Comparison of ENCODE assay signal across 10 mouse cellular contexts in genomic region chr8:70584606-70585257, GRCm38 (mm10). TPM values are rescaled to one million over a fixed set of nuclear protein-coding genes. Genes with fewer than 3 reads are reported as not detected.
DNase-seq lines count a peak whose midpoint lies in the region; ATAC-seq lines count a peak whose summit lies in the region.
"Had no signal": no experiment of that assay in that cellular context is flagged by ENCODE, and none has a peak within 500 bp of the region (broad histone marks: within the 10 kb centered on the region; RNA-seq: fewer than 3 reads in every experiment).

No protein-coding gene starts in this region.

- DNase-seq in heart, postnatal 14 days = no peak
- DNase-seq in midbrain, embryonic 11.5 days (ENCODE audit: low spot score, missing footprints) = no peak
- DNase-seq in midbrain, embryonic 14.5 days = no peak
- no peak for DNase-seq in hindbrain, embryonic 14.5 days (ENCODE audit: low spot score)
- DNase-seq in testis, postnatal 14 days (ENCODE audit: low spot score) = no peak
- DNase-seq in left cerebral cortex, postnatal 25 days (ENCODE audit: low spot score in 2 of 2) = no peak

- 0 out of 4 replicates have a peak overlapping the region, but pooled peaks of 1 of the 2 experiments have one; percentile 5 for H3K27ac ChIP-seq in heart, embryonic 14.5 days (replicated peaks in 1 of 2; ENCODE audit: control insufficient read depth in 1 of 2, insufficient read depth in 1 of 2, low read depth in 2 of 2, low read length in 2 of 2)
- H3K27ac ChIP-seq in midbrain, embryonic 11.5 days (ENCODE audit: low read depth, low read length) = no peak overlapping the region
- no peak overlapping the region for H3K27ac ChIP-seq in midbrain, embryonic 14.5 days (replicated peaks; ENCODE audit: low read depth, low read length)
- H3K27ac ChIP-seq in hindbrain, embryonic 14.5 days = no peak overlapping the region
- H3K27ac ChIP-seq: heart, embryonic 15.5 days; limb, embryonic 13.5 days had no signal

- no peak overlapping the region for H3K4me3 ChIP-seq in heart, embryonic 14.5 days (ENCODE audit: control insufficient read depth in 1 of 2, insufficient read depth in 1 of 2, low read depth in 1 of 2, low read length in 2 of 2)
- no peak overlapping the region for H3K4me3 ChIP-seq in midbrain, embryonic 11.5 days (ENCODE audit: low read depth, low read length)
- H3K4me3 ChIP-seq in midbrain, embryonic 14.5 days (replicated peaks; ENCODE audit: low read depth, low read length) = no peak overlapping the region
- no peak overlapping the region for H3K4me3 ChIP-seq in hindbrain, embryonic 14.5 days (replicated peaks; ENCODE audit: low read length)
- H3K4me3 ChIP-seq: heart, embryonic 15.5 days; limb, embryonic 13.5 days had no signal

- no peaks in the 10 kb centered on the region for H3K9me3 ChIP-seq in heart, embryonic 14.5 days (ENCODE audit: control insufficient read depth, low read length)
- H3K9me3 ChIP-seq in midbrain, embryonic 11.5 days (ENCODE audit: control insufficient read depth, low read length) = no peaks in the 10 kb centered on the region
- no peaks in the 10 kb centered on the region for H3K9me3 ChIP-seq in midbrain, embryonic 14.5 days (ENCODE audit: control insufficient read depth, low read length)
- no peaks in the 10 kb centered on the region for H3K9me3 ChIP-seq in hindbrain, embryonic 14.5 days (ENCODE audit: control insufficient read depth, low read length)
- H3K9me3 ChIP-seq: G1E; heart, embryonic 15.5 days; limb, embryonic 13.5 days had no signal

- H3K4me1 ChIP-seq in heart, embryonic 14.5 days (ENCODE audit: control insufficient read depth in 2 of 2, insufficient read depth in 2 of 2, low read length in 2 of 2) = no peaks in the 10 kb centered on the region
- no peaks in the 10 kb centered on the region for H3K4me1 ChIP-seq in midbrain, embryonic 11.5 days (ENCODE audit: control insufficient read depth, insufficient read depth, low read length)
- no peaks in the 10 kb centered on the region for H3K4me1 ChIP-seq in midbrain, embryonic 14.5 days (ENCODE audit: control insufficient read depth, insufficient read depth, low read length)
- H3K4me1 ChIP-seq in hindbrain, embryonic 14.5 days (replicated peaks; ENCODE audit: control insufficient read depth, insufficient read depth, low read length) = no peaks in the 10 kb centered on the region
- H3K4me1 ChIP-seq: limb, embryonic 13.5 days had no signal

- intact Hi-C loops in heart, postnatal 14 days (cut with DNase I) = loop anchor here (1.0 to 10.0 kb wide), 4 partner anchors 24 to 200 kb away; partner anchors contain the start of genes Fkbp8 and Kxd1
- intact Hi-C loops in left cerebral cortex, postnatal 25 days (cut with DNase I) = loop anchor here (2.0 kb wide), 1 partner anchor 24 kb away; no protein-coding TSS in a partner anchor

- ATAC-seq in heart, embryonic 14.5 days (ENCODE audit: insufficient number of reproducible peaks, insufficient read depth, low FRiP score, low read depth) = 0 out of 2 replicates have a peak, but pooled peaks have one; percentile 2
- ATAC-seq in midbrain, embryonic 11.5 days (ENCODE audit: low FRiP score) = peak; percentile 61
- ATAC-seq in midbrain, embryonic 14.5 days (ENCODE audit: low FRiP score, low TSS enrichment) = no peak
- ATAC-seq in hindbrain, embryonic 14.5 days (ENCODE audit: low FRiP score) = peak; percentile 44

- H3K9ac ChIP-seq in heart, embryonic 14.5 days (ENCODE audit: low read length) = peak overlapping the region; percentile 40; the same call in 1 of the 2 replicates
- H3K9ac ChIP-seq in midbrain, embryonic 11.5 days (ENCODE audit: low read length) = no peak overlapping the region
- H3K9ac ChIP-seq in midbrain, embryonic 14.5 days (replicated peaks; ENCODE audit: low read length) = no peak overlapping the region
- H3K9ac ChIP-seq in hindbrain, embryonic 14.5 days = no peak overlapping the region
- H3K9ac ChIP-seq: heart, embryonic 15.5 days; limb, embryonic 13.5 days had no signal

- H3K36me3 ChIP-seq in heart, embryonic 14.5 days (ENCODE audit: control insufficient read depth, insufficient read depth, low read length) = peaks cover 91% of the 10 kb centered on the region
- peaks cover 14% of the 10 kb centered on the region for H3K36me3 ChIP-seq in midbrain, embryonic 11.5 days (ENCODE audit: control insufficient read depth, insufficient read depth, low read length)
- H3K36me3 ChIP-seq in midbrain, embryonic 14.5 days (ENCODE audit: control insufficient read depth, insufficient read depth, low read length) = peaks cover 89% of the 10 kb centered on the region
- peaks cover 99% of the 10 kb centered on the region for H3K36me3 ChIP-seq in hindbrain, embryonic 14.5 days (replicated peaks; ENCODE audit: control insufficient read depth, insufficient read depth)

- H3K4me2 ChIP-seq in heart, embryonic 14.5 days (ENCODE audit: low read length) = no peak overlapping the region
- no peak overlapping the region for H3K4me2 ChIP-seq in midbrain, embryonic 11.5 days
- H3K4me2 ChIP-seq in midbrain, embryonic 14.5 days (ENCODE audit: low read length) = no peak overlapping the region
- H3K4me2 ChIP-seq in hindbrain, embryonic 14.5 days (replicated peaks) = no peak overlapping the region
- H3K4me2 ChIP-seq: heart, embryonic 15.5 days; limb, embryonic 13.5 days had no signal

- 90% methylated on average over 9 of the region's 9 CpGs for WGBS in heart, embryonic 14.5 days
- 89% methylated on average over 9 of the region's 9 CpGs for WGBS in midbrain, embryonic 11.5 days
- 94% methylated on average over 9 of the region's 9 CpGs for WGBS in midbrain, embryonic 14.5 days
- WGBS in hindbrain, embryonic 14.5 days = 94% methylated on average over 9 of the region's 9 CpGs

- H3K27me3 ChIP-seq in heart, embryonic 14.5 days (ENCODE audit: control insufficient read depth, insufficient read depth, low read length) = no peaks in the 10 kb centered on the region
- no peaks in the 10 kb centered on the region for H3K27me3 ChIP-seq in midbrain, embryonic 11.5 days (ENCODE audit: control insufficient read depth, insufficient read depth, low read length)
- no peaks in the 10 kb centered on the region for H3K27me3 ChIP-seq in midbrain, embryonic 14.5 days (ENCODE audit: control insufficient read depth, insufficient read depth, low read length)
- no peaks in the 10 kb centered on the region for H3K27me3 ChIP-seq in hindbrain, embryonic 14.5 days (ENCODE audit: control insufficient read depth, insufficient read depth, low read length)
- H3K27me3 ChIP-seq: heart, embryonic 15.5 days; limb, embryonic 13.5 days had no signal

RNA-seq across cellular contexts. Expression of gene Isyna1, which starts 9.4 kb away (rescaled TPM):
- 59.5 and 69.8 TPM in 2 replicates for polyA plus RNA-seq in heart, embryonic 14.5 days (2014; fragmentation: Nextera tagmentation; extraction: Ambion mirVana)
- 10 to 100 TPM; 25.8 to 27.7 TPM for total RNA-seq in heart, postnatal 14 days (2021)
- polyA plus RNA-seq in midbrain, embryonic 11.5 days (2014; fragmentation: Nextera tagmentation; extraction: Ambion mirVana) = 46.1 and 56.0 TPM in 2 replicates
- 91.9 and 101 TPM in 2 replicates for polyA plus RNA-seq in midbrain, embryonic 14.5 days (2014; fragmentation: Nextera tagmentation; extraction: Ambion mirVana)
- 86.8 and 96.6 TPM in 2 replicates for polyA plus RNA-seq in hindbrain, embryonic 14.5 days (2014; fragmentation: Nextera tagmentation; extraction: Ambion mirVana)
- total RNA-seq in left cerebral cortex, postnatal 25 days (2021) = 10 to 100 TPM; 51.9 to 52.1 TPM

RNA-seq across cellular contexts. Expression of gene Ssbp4, which starts 23.9 kb away (rescaled TPM):
- polyA plus RNA-seq in heart, embryonic 14.5 days (2014; fragmentation: Nextera tagmentation; extraction: Ambion mirVana) = 83.7 and 85.8 TPM in 2 replicates
- total RNA-seq in heart, postnatal 14 days (2021) = 10 to 100 TPM; 39.7 to 46.4 TPM
- 87.8 and 96.9 TPM in 2 replicates for polyA plus RNA-seq in midbrain, embryonic 11.5 days (2014; fragmentation: Nextera tagmentation; extraction: Ambion mirVana)
- 172 and 213 TPM in 2 replicates for polyA plus RNA-seq in midbrain, embryonic 14.5 days (2014; fragmentation: Nextera tagmentation; extraction: Ambion mirVana)
- 165 and 173 TPM in 2 replicates for polyA plus RNA-seq in hindbrain, embryonic 14.5 days (2014; fragmentation: Nextera tagmentation; extraction: Ambion mirVana)
- total RNA-seq in left cerebral cortex, postnatal 25 days (2021) = 100 to 1,000 TPM; 242 to 257 TPM

RNA-seq across cellular contexts. Expression of gene Lrrc25, which starts 31.2 kb away (rescaled TPM):
- 1.3 and 3.2 TPM in 2 replicates for polyA plus RNA-seq in heart, embryonic 14.5 days (2014; fragmentation: Nextera tagmentation; extraction: Ambion mirVana)
- 1 to 10 TPM; 1.8 to 2.5 TPM for total RNA-seq in heart, postnatal 14 days (2021)
- polyA plus RNA-seq in midbrain, embryonic 11.5 days (2014; fragmentation: Nextera tagmentation; extraction: Ambion mirVana) = 1.2 and 1.3 TPM in 2 replicates
- 0.34 and 1.1 TPM in 2 replicates for polyA plus RNA-seq in midbrain, embryonic 14.5 days (2014; fragmentation: Nextera tagmentation; extraction: Ambion mirVana)
- polyA plus RNA-seq in hindbrain, embryonic 14.5 days (2014; fragmentation: Nextera tagmentation; extraction: Ambion mirVana) = 0.98 and 1.6 TPM in 2 replicates
- total RNA-seq in left cerebral cortex, postnatal 25 days (2021) = 1 to 10 TPM in 1 of 2 experiments, under 1 TPM in 1; 0.37 to 1.2 TPM

RNA-seq across cellular contexts. Expression of gene Ell, which starts 45.5 kb away (rescaled TPM):
- 13.0 and 13.2 TPM in 2 replicates for polyA plus RNA-seq in heart, embryonic 14.5 days (2014; fragmentation: Nextera tagmentation; extraction: Ambion mirVana)
- 10 to 100 TPM; 15.5 to 16.5 TPM for total RNA-seq in heart, postnatal 14 days (2021)
- polyA plus RNA-seq in midbrain, embryonic 11.5 days (2014; fragmentation: Nextera tagmentation; extraction: Ambion mirVana) = 13.0 TPM in 2 replicates
- polyA plus RNA-seq in midbrain, embryonic 14.5 days (2014; fragmentation: Nextera tagmentation; extraction: Ambion mirVana) = 14.9 and 17.1 TPM in 2 replicates
- 14.8 and 15.1 TPM in 2 replicates for polyA plus RNA-seq in hindbrain, embryonic 14.5 days (2014; fragmentation: Nextera tagmentation; extraction: Ambion mirVana)
- 10 to 100 TPM; 15.1 to 17.7 TPM for total RNA-seq in left cerebral cortex, postnatal 25 days (2021)

RNA-seq across cellular contexts. Expression of gene Gdf15, which starts 47.5 kb away (rescaled TPM):
- 1.1 TPM in 2 replicates for polyA plus RNA-seq in heart, embryonic 14.5 days (2014; fragmentation: Nextera tagmentation; extraction: Ambion mirVana)
- total RNA-seq in heart, postnatal 14 days (2021) = 1 to 10 TPM in 1 of 2 experiments, under 1 TPM in 1; 0.41 to 1.6 TPM
- 0.10 and 0.11 TPM in 2 replicates for polyA plus RNA-seq in midbrain, embryonic 11.5 days (2014; fragmentation: Nextera tagmentation; extraction: Ambion mirVana)
- 0.16 and 0.20 TPM in 2 replicates for polyA plus RNA-seq in midbrain, embryonic 14.5 days (2014; fragmentation: Nextera tagmentation; extraction: Ambion mirVana)
- polyA plus RNA-seq in hindbrain, embryonic 14.5 days (2014; fragmentation: Nextera tagmentation; extraction: Ambion mirVana) = 0.14 and 0.28 TPM in 2 replicates
- not detected for total RNA-seq in left cerebral cortex, postnatal 25 days (2021)
- total RNA-seq: G1E had no signal
- polyA plus RNA-seq: limb, embryonic 13.5 days had no signal
